In the genomic region with DNA sequence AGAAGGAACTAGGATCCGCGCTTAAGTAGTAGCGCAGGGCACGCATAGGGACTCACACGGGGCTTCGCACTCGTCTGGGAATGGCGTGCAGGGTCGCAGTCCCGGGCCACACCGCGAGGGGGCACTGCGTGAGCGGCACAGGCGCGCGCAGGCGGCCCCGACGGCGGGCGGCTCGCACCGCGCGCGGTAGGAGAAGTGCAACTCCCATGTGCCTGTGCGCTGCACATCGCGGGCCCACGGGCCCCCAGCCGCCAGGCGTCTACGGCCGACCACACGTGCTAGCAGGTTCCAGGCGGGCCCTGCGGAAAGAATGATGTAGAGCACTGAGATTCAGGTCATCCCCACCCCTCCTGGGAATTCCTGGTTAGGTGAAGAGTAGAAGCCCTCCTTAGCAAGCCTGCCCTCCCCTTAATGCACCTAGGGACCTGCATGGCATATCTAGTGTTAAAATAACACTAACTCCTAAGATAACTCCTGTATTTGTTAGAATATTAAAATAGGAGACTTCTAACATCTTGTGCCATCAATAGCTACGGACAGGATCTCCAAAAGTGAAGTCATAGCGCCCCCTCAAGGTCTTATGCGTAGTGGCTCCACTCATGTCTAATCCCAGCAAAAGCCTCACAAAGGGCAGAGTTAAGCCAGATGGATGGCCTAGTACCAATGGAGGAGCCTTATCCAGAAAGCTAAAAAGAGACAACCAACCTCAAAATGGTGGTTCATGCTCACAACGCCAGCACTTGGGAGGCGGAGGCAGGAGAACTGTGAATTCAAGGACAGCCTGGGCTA, we compare ENCODE assay signal across 9 mouse cellular contexts. TPM values are rescaled to one million over a fixed set of nuclear protein-coding genes. Genes with fewer than 3 reads are reported as not detected.
DNase-seq lines count a peak whose midpoint lies in the region; ATAC-seq and TF ChIP-seq lines count a peak whose summit lies in the region.
"Had no signal": no experiment of that assay in that cellular context is flagged by ENCODE, and none has a peak within 500 bp of the region (broad histone marks: within the 10 kb centered on the region; RNA-seq: fewer than 3 reads in every experiment).

No protein-coding gene starts in this region.

- H3K9me3 ChIP-seq in E14TG2a.4 (ENCODE audit: low read length) = no peaks in the 10 kb centered on the region
- H3K9me3 ChIP-seq in stomach, postnatal 0 days (ENCODE audit: control insufficient read depth, low read length) = no peaks in the 10 kb centered on the region

- peak overlapping the region; percentile 71 for H3K4me3 ChIP-seq in E14TG2a.4 (replicated peaks; ENCODE audit: low read length)
- H3K4me3 ChIP-seq in layer of hippocampus, adult 2 months = 0 out of 2 replicates have a peak overlapping the region, but pooled peaks have one; percentile 18
- H3K4me3 ChIP-seq in stomach, postnatal 0 days (ENCODE audit: low read depth, low read length) = no peak overlapping the region

- intact Hi-C loops in heart, postnatal 10 days (cut with DNase I) = loop anchor here (1.0 kb wide), 1 partner anchor 151 kb away; no protein-coding TSS in a partner anchor

- peaks cover 78% of the 10 kb centered on the region for H3K4me1 ChIP-seq in E14TG2a.4 (replicated peaks; ENCODE audit: low read depth, low read length)
- no peaks in the 10 kb centered on the region for H3K4me1 ChIP-seq in stomach, postnatal 0 days (replicated peaks; ENCODE audit: control insufficient read depth, insufficient read depth)

- H3K4me2 ChIP-seq in stomach, postnatal 0 days (replicated peaks; ENCODE audit: low read depth) = no peak overlapping the region

- H3K27me3 ChIP-seq in E14TG2a.4 (ENCODE audit: insufficient read depth, low read length) = peaks cover 67% of the 10 kb centered on the region
- peaks cover 10% of the 10 kb centered on the region; the same call in 1 of the 2 replicates for H3K27me3 ChIP-seq in stomach, postnatal 0 days (ENCODE audit: control insufficient read depth, insufficient read depth, low read length)

- H3K9ac ChIP-seq in stomach, postnatal 0 days (ENCODE audit: low read length) = no peak overlapping the region

- TF ChIP-seq EP300 in stomach, postnatal 0 days (optimal IDR thresholded peaks at IDR 0.05) = no peak

- no peak for ATAC-seq in CD4-positive, CD25-positive, alpha-beta regulatory T cell, adult 4 months
- ATAC-seq in megakaryocyte-erythroid progenitor cell, adult 5-6 weeks (replicated peaks; ENCODE audit: low FRiP score, low TSS enrichment, poor library complexity, severe bottlenecking) = peak; percentile 71
- peak; percentile 35 for ATAC-seq in stomach, postnatal 0 days (ENCODE audit: low FRiP score, low TSS enrichment)

- H3K27ac ChIP-seq in layer of hippocampus, adult 2 months = no peak overlapping the region
- H3K27ac ChIP-seq in stomach, postnatal 0 days (replicated peaks) = no peak overlapping the region

- TF ChIP-seq CTCF in E14TG2a.4 (conservative IDR thresholded peaks at IDR 0.05; ENCODE audit: low read length) = peak; percentile 84
- TF ChIP-seq CTCF in layer of hippocampus, adult 2 months (conservative IDR thresholded peaks at IDR 0.05) = peak; percentile 69
- peak; percentile 86 for TF ChIP-seq CTCF in stomach, postnatal 0 days (IDR thresholded peaks at IDR 0.05; ENCODE audit: low read depth)

- H3K36me3 ChIP-seq in E14TG2a.4 (ENCODE audit: insufficient read depth, low read length) = peaks cover 6% of the 10 kb centered on the region
- H3K36me3 ChIP-seq in stomach, postnatal 0 days (ENCODE audit: control insufficient read depth, insufficient read depth, low read length) = no peaks in the 10 kb centered on the region

- DNase-seq in CD4-positive, CD25-positive, alpha-beta regulatory T cell, adult 2 months (ENCODE audit: low read depth, low spot score) = peak; percentile 65
- peak; percentile 38 to 60 for DNase-seq in cerebellum, postnatal 4 days (ENCODE audit: low spot score in 2 of 2)
- DNase-seq in heart, postnatal 10 days = peak; percentile 29 to 64
- peak; percentile 38 to 56 for DNase-seq in layer of hippocampus, adult 2 months (ENCODE audit: low spot score in 2 of 2)
- DNase-seq in stomach, postnatal 0 days (ENCODE audit: low spot score) = peak; percentile 47

- 26% methylated on average over 43 of the region's 43 CpGs for WGBS in stomach, postnatal 0 days

RNA-seq across cellular contexts. Expression of a gene that starts 3.0 kb away (rescaled TPM):
- not detected for polyA plus RNA-seq in CD4-positive, CD25-positive, alpha-beta regulatory T cell, adult 4 months (2017; shearing (Covaris generic))
- total RNA-seq in heart, postnatal 10 days (2021) = not detected
- 1 to 10 TPM; 1.8 to 1.9 TPM for total RNA-seq in layer of hippocampus, adult 2 months (2021)
- 0.45 TPM in 1 of 2 replicates, not detected in the other for total RNA-seq in megakaryocyte-erythroid progenitor cell, adult 5-6 weeks (2014; fragmentation: Nextera tagmentation)
- not detected in 2 replicates for total RNA-seq in megakaryocyte-erythroid progenitor cell, adult 5-6 weeks (2017)
- polyA plus RNA-seq in stomach, postnatal 0 days (2015; fragmentation: Nextera tagmentation; extraction: Ambion mirVana) = 0.92 and 0.96 TPM in 2 replicates
- polyA plus RNA-seq: liver, embryonic 16.5 days had no signal

RNA-seq across cellular contexts. Expression of a gene that starts 8.0 kb away (rescaled TPM):
- not detected for polyA plus RNA-seq in CD4-positive, CD25-positive, alpha-beta regulatory T cell, adult 4 months (2017; shearing (Covaris generic))
- not detected for total RNA-seq in heart, postnatal 10 days (2021)
- under 1 TPM; 0.38 to 0.79 TPM for total RNA-seq in layer of hippocampus, adult 2 months (2021)
- total RNA-seq in megakaryocyte-erythroid progenitor cell, adult 5-6 weeks (2014; fragmentation: Nextera tagmentation) = not detected in 2 replicates
- not detected in 2 replicates for total RNA-seq in megakaryocyte-erythroid progenitor cell, adult 5-6 weeks (2017)
- polyA plus RNA-seq in stomach, postnatal 0 days (2015; fragmentation: Nextera tagmentation; extraction: Ambion mirVana) = 0.22 and 0.33 TPM in 2 replicates
- polyA plus RNA-seq: liver, embryonic 16.5 days had no signal

RNA-seq across cellular contexts. Expression of a gene that starts 12.8 kb away (rescaled TPM):
- 10 to 100 TPM; 35.3 to 36.3 TPM for polyA plus RNA-seq in CD4-positive, CD25-positive, alpha-beta regulatory T cell, adult 4 months (2017; shearing (Covaris generic))
- total RNA-seq in heart, postnatal 10 days (2021) = 10 to 100 TPM; 54.8 to 58.8 TPM
- total RNA-seq in layer of hippocampus, adult 2 months (2021) = 10 to 100 TPM; 37.8 to 38.5 TPM
- total RNA-seq in megakaryocyte-erythroid progenitor cell, adult 5-6 weeks (2014; fragmentation: Nextera tagmentation) = 77.5 and 91.2 TPM in 2 replicates
- 31.5 and 66.9 TPM in 2 replicates for total RNA-seq in megakaryocyte-erythroid progenitor cell, adult 5-6 weeks (2017)
- polyA plus RNA-seq in stomach, postnatal 0 days (2015; fragmentation: Nextera tagmentation; extraction: Ambion mirVana) = 69.4 and 69.6 TPM in 2 replicates

RNA-seq across cellular contexts. Expression of a gene that starts 21.5 kb away (rescaled TPM):
- polyA plus RNA-seq in CD4-positive, CD25-positive, alpha-beta regulatory T cell, adult 4 months (2017; shearing (Covaris generic)) = 1 to 10 TPM in 1 of 2 experiments, under 1 TPM in 1; 0.94 to 1.8 TPM
- 10 to 100 TPM; 10.9 to 11.1 TPM for total RNA-seq in heart, postnatal 10 days (2021)
- total RNA-seq in layer of hippocampus, adult 2 months (2021) = 10 to 100 TPM; 34.3 to 37.5 TPM
- 2.1 and 2.9 TPM in 2 replicates for total RNA-seq in megakaryocyte-erythroid progenitor cell, adult 5-6 weeks (2014; fragmentation: Nextera tagmentation)
- total RNA-seq in megakaryocyte-erythroid progenitor cell, adult 5-6 weeks (2017) = 0.38 and 1.4 TPM in 2 replicates
- polyA plus RNA-seq in stomach, postnatal 0 days (2015; fragmentation: Nextera tagmentation; extraction: Ambion mirVana) = 7.2 and 7.9 TPM in 2 replicates

RNA-seq across cellular contexts. Expression of a gene that starts 31.4 kb away (rescaled TPM):
- under 1 TPM in 1 of 2 experiments, not detected in 1; 0.62 TPM for polyA plus RNA-seq in CD4-positive, CD25-positive, alpha-beta regulatory T cell, adult 4 months (2017; shearing (Covaris generic))
- 10 to 100 TPM; 17.1 to 17.2 TPM for total RNA-seq in heart, postnatal 10 days (2021)
- total RNA-seq in layer of hippocampus, adult 2 months (2021) = 10 to 100 TPM; 58.3 to 59.0 TPM
- 2.2 and 4.2 TPM in 2 replicates for total RNA-seq in megakaryocyte-erythroid progenitor cell, adult 5-6 weeks (2014; fragmentation: Nextera tagmentation)
- 2.0 and 2.9 TPM in 2 replicates for total RNA-seq in megakaryocyte-erythroid progenitor cell, adult 5-6 weeks (2017)
- polyA plus RNA-seq in stomach, postnatal 0 days (2015; fragmentation: Nextera tagmentation; extraction: Ambion mirVana) = 4.5 and 4.8 TPM in 2 replicates
